Mouse (Mus musculus): Measurements from ENCODE around the gene Mapk14. TPM values are rescaled to one million over a fixed set of nuclear protein-coding genes. Genes with fewer than 3 reads are reported as not detected.

Mapk14 gene
- total RNA-seq, 2 experiments from 2014 or later = 87.4 to 93.2 TPM

GRCm38 (mm10) chr17:28779735-28780134 lies 88.6 kb downstream of the Mapk14 start:
- no peak for DNase-seq (ENCODE audit: low spot score)

GRCm38 (mm10) chr17:28780836-28781235 lies 89.7 kb downstream of the Mapk14 start:
- DNase-seq (ENCODE audit: low spot score) = no peak

- no peak for DNase-seq (ENCODE audit: low spot score)
Measured at GRCm38 (mm10) chr17:28781290-28782045, 90.3 kb downstream of the Mapk14 start.

- DNase-seq (ENCODE audit: low spot score) = no peak
Measured at GRCm38 (mm10) chr17:28785036-28785435, 93.9 kb downstream of the Mapk14 start.

- DNase-seq (ENCODE audit: low spot score) = no peak
Measured at GRCm38 (mm10) chr17:28787507-28787906, 96.4 kb downstream of the Mapk14 start.

GRCm38 (mm10) chr17:28797031-28797430 lies 105.9 kb downstream of the Mapk14 start:
- no peak for DNase-seq (ENCODE audit: low spot score)

Other genes starting within 250 kb of the Mapk14 start
- gene Fkbp5, start 173.8 kb upstream of the Mapk14 start, total RNA-seq (2021) = 10 to 100 TPM; 54.0 to 92.7 TPM
- not detected for gene Armc12, start 160.5 kb upstream of the Mapk14 start, total RNA-seq (2021)
- gene Clpsl2, start 141.9 kb upstream of the Mapk14 start, total RNA-seq (2021) = not detected
- not detected for gene Clps, start 130.6 kb upstream of the Mapk14 start, total RNA-seq (2021)
- gene Lhfpl5, start 115.7 kb upstream of the Mapk14 start, total RNA-seq (2021) = not detected
- gene Srpk1, start 68.6 kb upstream of the Mapk14 start, total RNA-seq (2021) = 10 to 100 TPM; 26.7 to 30.4 TPM
- gene Slc26a8, start 1.1 kb upstream of the Mapk14 start, total RNA-seq (2021) = under 1 TPM; 0.17 to 0.18 TPM
- gene AC170998.1, start 34.8 kb downstream of the Mapk14 start, total RNA-seq (2021) = under 1 TPM in 1 of 2 experiments, not detected in 1; 0.66 TPM
- gene Mapk13, start 78.0 kb downstream of the Mapk14 start, total RNA-seq (2021) = under 1 TPM in 1 of 2 experiments, not detected in 1; 0.31 TPM
- 10 to 100 TPM; 15.2 to 15.6 TPM for gene Brpf3, start 109.8 kb downstream of the Mapk14 start, total RNA-seq (2021)
- gene Pnpla1, start 167.1 kb downstream of the Mapk14 start, total RNA-seq (2021) = under 1 TPM in 1 of 2 experiments, not detected in 1; 0.05 TPM
- gene 4930539E08Rik, start 224.0 kb downstream of the Mapk14 start, total RNA-seq (2021) = not detected

Measured in gastrocnemius, adult 18-20 months (tissue).